Mouse (Mus musculus) E14TG2a.4 (cell line): ENCODE results near the gene Nfkbil1.

Experiments
- CTCF ChIP-seq: conservative IDR thresholded peaks from 2 replicates; pipeline ENCODE4 v1.5.1; 2014; ENCODE audit warnings: low read length
- NANOG ChIP-seq: IDR thresholded peaks from 2 replicates; pipeline ENCODE4 v1.6.1; 2014; ENCODE audit warnings: borderline replicate concordance, low read length, mixed read lengths
- POU5F1 ChIP-seq: IDR thresholded peaks from 2 replicates; pipeline ENCODE4 v1.6.1; 2014; ENCODE audit warnings: low read length, borderline replicate concordance

GRCm38 (mm10) chr17:35204494-35205379 lies 30.9 kb downstream of the Nfkbil1 start, which contains the start of gene Lta:
- TF ChIP-seq CTCF (no peak), NANOG (no peak), POU5F1 (no peak)
